Mouse (Mus musculus) lung, adult 2 months (tissue): Measurements from ENCODE around the gene Nhlrc2. TPM values are rescaled to one million over a fixed set of nuclear protein-coding genes. Genes with fewer than 3 reads are reported as not detected.

Experiments used
- DNase-seq: peaks from one replicate; pipeline ENCODE4 v3.0.0; 2022
- H3K4me1 ChIP-seq: fragments of 200-500 bp; 2 replicates; pipeline ENCODE4 v1.6.1; 2011; ENCODE audit warnings: low read length; ENCODE audit not compliant: control insufficient read depth, insufficient read depth
- H3K4me3 ChIP-seq: fragments of 200-500 bp; replicated peaks from 2 replicates; pipeline ENCODE3; 2011; ENCODE audit warnings: low read depth, mild to moderate bottlenecking, control low read depth, low read length; ENCODE audit errors: extremely low read depth
- CTCF ChIP-seq: fragments of 200-500 bp; IDR thresholded peaks from 2 replicates; pipeline ENCODE4 v1.5.1; 2011; ENCODE audit warnings: mild to moderate bottlenecking, low read length, control low read depth; ENCODE audit not compliant: insufficient read depth
- POLR2A ChIP-seq: fragments of 200-500 bp; IDR thresholded peaks from 2 replicates; pipeline ENCODE4 v1.6.1; 2011; ENCODE audit warnings: low read depth, mild to moderate bottlenecking, control low read depth, low read length, borderline replicate concordance; ENCODE audit errors: extremely low read depth
- WGBS: fragments of 180-500 bp; shearing (Covaris S2); methylation state at CpG from one replicate; pipeline ENCODE4 v1.1.7; 2018; 5-methylcytosine and 5-hydroxymethylcytosine counted together
- polyA plus RNA-seq: library from polyadenylated mRNA; depleted of rRNA; stranded (reverse); fragments of >200 nt; gene quantifications from 2 replicates; pipeline ENCODE4 v1.2.3, GENCODE M21; 2012; rRNA removed

Nhlrc2 gene
- polyA plus RNA-seq, 1 experiment: 28.9 TPM

GRCm38 (mm10) chr19:56637035-56637683, 89.1 kb downstream of the Nhlrc2 start:
- Histone ChIP-seq H3K4me1 (peaks cover 8% of the 10 kb centered on the region), H3K4me3 (no peak overlapping the region)
- no peak for DNase-seq
- TF ChIP-seq POLR2A (no peak), CTCF (no peak)
- WGBS: 26% methylated on average over 12 of the region's 12 CpGs

- TF ChIP-seq POLR2A (no peak), CTCF (no peak)
- no peak for DNase-seq
- no peak overlapping the region for H3K4me3 ChIP-seq
- H3K4me1 ChIP-seq: peaks cover 7% of the 10 kb centered on the region
- 82% methylated on average over 9 of the region's 9 CpGs for WGBS
Measured at GRCm38 (mm10) chr19:56637684-56638049, 89.6 kb downstream of the Nhlrc2 start.

- no peak for DNase-seq
- 90% methylated on average over 7 of the region's 7 CpGs for WGBS
- Histone ChIP-seq H3K4me1 (peaks cover 3% of the 10 kb centered on the region), H3K4me3 (no peak overlapping the region)
- no peak for TF ChIP-seq POLR2A
- no peak for TF ChIP-seq CTCF
Measured at GRCm38 (mm10) chr19:56647451-56648120, 99.5 kb downstream of the Nhlrc2 start.

- no peak for DNase-seq
- TF ChIP-seq CTCF (no peak), POLR2A (no peak)
- H3K4me1 ChIP-seq: peaks cover 3% of the 10 kb centered on the region
- WGBS: 62% methylated on average over 4 of the region's 4 CpGs
- H3K4me3 ChIP-seq: no peak overlapping the region
Measured at GRCm38 (mm10) chr19:56651262-56651661, 103.2 kb downstream of the Nhlrc2 start.

- WGBS: 46% methylated on average over 19 of the region's 19 CpGs
- H3K4me3 ChIP-seq: no peak overlapping the region
- peaks cover 3% of the 10 kb centered on the region for H3K4me1 ChIP-seq
- peak; percentile 47 for DNase-seq
- no peak for TF ChIP-seq POLR2A
- no peak for TF ChIP-seq CTCF
Measured at GRCm38 (mm10) chr19:56652034-56652962, 104.2 kb downstream of the Nhlrc2 start.

Other genes starting within 250 kb of the Nhlrc2 start
- gene Nrap, start 158.2 kb upstream of the Nhlrc2 start, polyA plus RNA-seq: 1.3 and 9.4 TPM in 2 replicates
- 14.2 and 17.3 TPM in 2 replicates for gene Casp7, start 151.1 kb upstream of the Nhlrc2 start, polyA plus RNA-seq
- 0.09 and 0.18 TPM in 2 replicates for gene Plekhs1, start 86.6 kb upstream of the Nhlrc2 start, polyA plus RNA-seq
- gene Dclre1a, start within 50 bp of the Nhlrc2 start, polyA plus RNA-seq: 5.1 and 6.3 TPM in 2 replicates
- 81.9 and 120 TPM in 2 replicates for gene Adrb1, start 173.9 kb downstream of the Nhlrc2 start, polyA plus RNA-seq